Mouse (Mus musculus) liver (tissue): ENCODE measurements around the gene Adipoq.
"Not testable (repeated sequence)": the region's sequence is repeated elsewhere in the genome, so short reads cannot be mapped to it uniquely, and the experiment has no call there.

Experiments
- DNase-seq: peaks from one replicate; pipeline ENCODE4 v3.0.0-alpha.2; 2020; ENCODE audit warnings: mixed read lengths

Gene Adipoq

GRCm38 (mm10) chr16:23146280-23146679 lies at the start of gene Adipoq:
Adipoq (plus strand) TSS chr16:23146536.
- DNase-seq, result no peak

- DNase-seq, result not testable (repeated sequence)
These were observed 49.5 kb upstream of the Adipoq start for GRCm38 (mm10) chr16:23096886-23097285.

GRCm38 (mm10) chr16:23097290-23098104 lies 48.8 kb upstream of the Adipoq start:
- DNase-seq, result not testable (repeated sequence)

GRCm38 (mm10) chr16:23098105-23098452 lies 48.3 kb upstream of the Adipoq start:
- DNase-seq, result not testable (repeated sequence)

- DNase-seq, result no peak
These were observed 46.7 kb upstream of the Adipoq start for GRCm38 (mm10) chr16:23099632-23100031.

GRCm38 (mm10) chr16:23100099-23100575 lies 46.2 kb upstream of the Adipoq start:
- peak; percentile 48 for DNase-seq

GRCm38 (mm10) chr16:23100613-23101012 lies 45.7 kb upstream of the Adipoq start:
- peak; percentile 30 for DNase-seq

GRCm38 (mm10) chr16:23102340-23103037 lies 43.8 kb upstream of the Adipoq start:
- peak; percentile 44 for DNase-seq

GRCm38 (mm10) chr16:23103038-23103745 lies 43.1 kb upstream of the Adipoq start:
- no peak for DNase-seq

GRCm38 (mm10) chr16:23103841-23104240 lies 42.5 kb upstream of the Adipoq start:
- no peak for DNase-seq

- no peak for DNase-seq
These were observed 40.2 kb upstream of the Adipoq start for GRCm38 (mm10) chr16:23106121-23106520.

GRCm38 (mm10) chr16:23107231-23107942 lies 38.9 kb upstream of the Adipoq start, which contains the start of gene Eif4a2:
Eif4a2 (plus strand) TSS chr16:23107444.
- peak; percentile 94 for DNase-seq

GRCm38 (mm10) chr16:23107946-23108759 lies 38.2 kb upstream of the Adipoq start:
- DNase-seq, result peak; percentile 85

GRCm38 (mm10) chr16:23108943-23109342 lies 37.4 kb upstream of the Adipoq start:
- DNase-seq, result no peak

- DNase-seq, result no peak
These were observed 36.7 kb upstream of the Adipoq start for GRCm38 (mm10) chr16:23109350-23110280.

- DNase-seq, result no peak
These were observed 34.0 kb upstream of the Adipoq start for GRCm38 (mm10) chr16:23112348-23112747.

- no peak for DNase-seq
These were observed 33.4 kb upstream of the Adipoq start for GRCm38 (mm10) chr16:23112861-23113435.

GRCm38 (mm10) chr16:23113903-23114302 lies 32.4 kb upstream of the Adipoq start:
- no peak for DNase-seq

- DNase-seq, result no peak
These were observed 31.8 kb upstream of the Adipoq start for GRCm38 (mm10) chr16:23114339-23115171.
